Mouse (Mus musculus): Measurements from ENCODE around the gene Krtap31-2. TPM values are rescaled to one million over a fixed set of nuclear protein-coding genes. Genes with fewer than 3 reads are reported as not detected.

Krtap31-2 gene
- polyA plus RNA-seq (2014; fragmentation: Nextera tagmentation; extraction: Ambion mirVana), result not detected in 2 replicates

GRCm38 (mm10) chr11:99935991-99936390, at the start of gene Krtap31-2:
TSS of gene Krtap31-2 (plus strand) at chr11:99936291.
- ATAC-seq (replicated peaks; ENCODE audit: insufficient number of reproducible peaks, low FRiP score, low TSS enrichment, low read depth) (no peak), DNase-seq (ENCODE audit: low spot score) (no peak)
- H3K4me3 ChIP-seq (ENCODE audit: low read depth, low read length), result no peak within 1 kb of the TSS
- H3K27ac ChIP-seq (replicated peaks; ENCODE audit: low read depth, low read length), result no peak within 1 kb of the TSS
- no peaks in the 10 kb centered on the region for H3K4me1 ChIP-seq (ENCODE audit: control insufficient read depth, insufficient read depth, low read length)
- H3K9me3 ChIP-seq (replicated peaks; ENCODE audit: control insufficient read depth, low read length), result no peaks in the 10 kb centered on the region
- H3K4me2 ChIP-seq (ENCODE audit: low read depth, low read length), result no peak within 1 kb of the TSS
- no peaks in the 10 kb centered on the region for H3K27me3 ChIP-seq (ENCODE audit: control insufficient read depth, insufficient read depth, low read length)
- H3K36me3 ChIP-seq (replicated peaks; ENCODE audit: control insufficient read depth, insufficient read depth, low read depth, low read length), result no peaks in the 10 kb centered on the region
- 88% methylated on average over 1 of the region's 1 CpGs for WGBS
- H3K9ac ChIP-seq (replicated peaks; ENCODE audit: low read length), result no peak within 1 kb of the TSS

GRCm38 (mm10) chr11:99907620-99908019, 28.5 kb upstream of the Krtap31-2 start, which contains the start of gene Krtap31-1:
TSS of gene Krtap31-1 (plus strand) at chr11:99907920.
- WGBS, result 79% methylated on average over 2 of the region's 2 CpGs
- Histone ChIP-seq H3K27ac (replicated peaks; ENCODE audit: low read depth, low read length) (no peak within 1 kb of the TSS), H3K9ac (replicated peaks; ENCODE audit: low read length) (no peak within 1 kb of the TSS), H3K9me3 (replicated peaks; ENCODE audit: control insufficient read depth, low read length) (no peaks in the 10 kb centered on the region), H3K27me3 (ENCODE audit: control insufficient read depth, insufficient read depth, low read length) (no peaks in the 10 kb centered on the region), H3K4me1 (ENCODE audit: control insufficient read depth, insufficient read depth, low read length) (no peaks in the 10 kb centered on the region), H3K36me3 (replicated peaks; ENCODE audit: control insufficient read depth, insufficient read depth, low read depth, low read length) (no peaks in the 10 kb centered on the region), H3K4me3 (ENCODE audit: low read depth, low read length) (no peak within 1 kb of the TSS), H3K4me2 (ENCODE audit: low read depth, low read length) (no peak within 1 kb of the TSS)
- no peak for ATAC-seq (replicated peaks; ENCODE audit: insufficient number of reproducible peaks, low FRiP score, low TSS enrichment, low read depth)
- DNase-seq (ENCODE audit: low spot score), result no peak

GRCm38 (mm10) chr11:99914451-99914850, 21.6 kb upstream of the Krtap31-2 start, which contains the start of gene Gm11565:
TSS of gene Gm11565 (plus strand) at chr11:99914751.
- Histone ChIP-seq H3K9me3 (replicated peaks; ENCODE audit: control insufficient read depth, low read length) (no peaks in the 10 kb centered on the region), H3K27ac (replicated peaks; ENCODE audit: low read depth, low read length) (no peak within 1 kb of the TSS), H3K9ac (replicated peaks; ENCODE audit: low read length) (no peak within 1 kb of the TSS), H3K27me3 (ENCODE audit: control insufficient read depth, insufficient read depth, low read length) (no peaks in the 10 kb centered on the region), H3K4me2 (ENCODE audit: low read depth, low read length) (no peak within 1 kb of the TSS), H3K4me1 (ENCODE audit: control insufficient read depth, insufficient read depth, low read length) (no peaks in the 10 kb centered on the region), H3K4me3 (ENCODE audit: low read depth, low read length) (no peak within 1 kb of the TSS), H3K36me3 (replicated peaks; ENCODE audit: control insufficient read depth, insufficient read depth, low read depth, low read length) (no peaks in the 10 kb centered on the region)
- WGBS, result 91% methylated on average over 3 of the region's 3 CpGs
- ATAC-seq (replicated peaks; ENCODE audit: insufficient number of reproducible peaks, low FRiP score, low TSS enrichment, low read depth), result no peak
- no peak for DNase-seq (ENCODE audit: low spot score)

GRCm38 (mm10) chr11:99937751-99938264, 1.7 kb downstream of the Krtap31-2 start:
- no peaks in the 10 kb centered on the region for H3K27me3 ChIP-seq (ENCODE audit: control insufficient read depth, insufficient read depth, low read length)
- ATAC-seq (replicated peaks; ENCODE audit: insufficient number of reproducible peaks, low FRiP score, low TSS enrichment, low read depth) (no peak), DNase-seq (ENCODE audit: low spot score) (no peak)
- H3K4me3 ChIP-seq (ENCODE audit: low read depth, low read length), result no peak overlapping the region
- H3K36me3 ChIP-seq (replicated peaks; ENCODE audit: control insufficient read depth, insufficient read depth, low read depth, low read length), result no peaks in the 10 kb centered on the region
- H3K9me3 ChIP-seq (replicated peaks; ENCODE audit: control insufficient read depth, low read length), result no peaks in the 10 kb centered on the region
- no peak overlapping the region for H3K4me2 ChIP-seq (ENCODE audit: low read depth, low read length)
- no peaks in the 10 kb centered on the region for H3K4me1 ChIP-seq (ENCODE audit: control insufficient read depth, insufficient read depth, low read length)
- H3K9ac ChIP-seq (replicated peaks; ENCODE audit: low read length), result no peak overlapping the region
- WGBS, result 89% methylated on average over 9 of the region's 9 CpGs
- H3K27ac ChIP-seq (replicated peaks; ENCODE audit: low read depth, low read length), result no peak overlapping the region

- no peak within 1 kb of the TSS for H3K4me3 ChIP-seq (ENCODE audit: low read depth, low read length)
- no peaks in the 10 kb centered on the region for H3K9me3 ChIP-seq (replicated peaks; ENCODE audit: control insufficient read depth, low read length)
- no peak within 1 kb of the TSS for H3K9ac ChIP-seq (replicated peaks; ENCODE audit: low read length)
- DNase-seq (ENCODE audit: low spot score) (no peak), ATAC-seq (replicated peaks; ENCODE audit: insufficient number of reproducible peaks, low FRiP score, low TSS enrichment, low read depth) (no peak)
- H3K4me2 ChIP-seq (ENCODE audit: low read depth, low read length), result no peak within 1 kb of the TSS
- no peaks in the 10 kb centered on the region for H3K27me3 ChIP-seq (ENCODE audit: control insufficient read depth, insufficient read depth, low read length)
- H3K4me1 ChIP-seq (ENCODE audit: control insufficient read depth, insufficient read depth, low read length), result no peaks in the 10 kb centered on the region
- no peaks in the 10 kb centered on the region for H3K36me3 ChIP-seq (replicated peaks; ENCODE audit: control insufficient read depth, insufficient read depth, low read depth, low read length)
- WGBS, result 84% methylated on average over 2 of the region's 2 CpGs
- H3K27ac ChIP-seq (replicated peaks; ENCODE audit: low read depth, low read length), result no peak within 1 kb of the TSS
Measured at GRCm38 (mm10) chr11:99948175-99948574, 12.1 kb downstream of the Krtap31-2 start, which contains the start of gene Krtap9-5. TSS of gene Krtap9-5 (plus strand) at chr11:99948475.

GRCm38 (mm10) chr11:99964213-99964612, 28.1 kb downstream of the Krtap31-2 start:
- H3K9ac ChIP-seq (replicated peaks; ENCODE audit: low read length), result no peak overlapping the region
- no peak overlapping the region for H3K4me2 ChIP-seq (ENCODE audit: low read depth, low read length)
- ATAC-seq (replicated peaks; ENCODE audit: insufficient number of reproducible peaks, low FRiP score, low TSS enrichment, low read depth) (no peak), DNase-seq (ENCODE audit: low spot score) (peak; percentile 18)
- no peaks in the 10 kb centered on the region for H3K27me3 ChIP-seq (ENCODE audit: control insufficient read depth, insufficient read depth, low read length)
- WGBS, result 44% methylated on average over 6 of the region's 6 CpGs
- no peak overlapping the region for H3K27ac ChIP-seq (replicated peaks; ENCODE audit: low read depth, low read length)
- H3K4me3 ChIP-seq (ENCODE audit: low read depth, low read length), result no peak overlapping the region
- no peaks in the 10 kb centered on the region for H3K4me1 ChIP-seq (ENCODE audit: control insufficient read depth, insufficient read depth, low read length)
- no peaks in the 10 kb centered on the region for H3K36me3 ChIP-seq (replicated peaks; ENCODE audit: control insufficient read depth, insufficient read depth, low read depth, low read length)
- no peaks in the 10 kb centered on the region for H3K9me3 ChIP-seq (replicated peaks; ENCODE audit: control insufficient read depth, low read length)

GRCm38 (mm10) chr11:99965961-99966360, 29.9 kb downstream of the Krtap31-2 start:
- no peaks in the 10 kb centered on the region for H3K36me3 ChIP-seq (replicated peaks; ENCODE audit: control insufficient read depth, insufficient read depth, low read depth, low read length)
- no peak overlapping the region for H3K4me2 ChIP-seq (ENCODE audit: low read depth, low read length)
- no peaks in the 10 kb centered on the region for H3K27me3 ChIP-seq (ENCODE audit: control insufficient read depth, insufficient read depth, low read length)
- no peak for ATAC-seq (replicated peaks; ENCODE audit: insufficient number of reproducible peaks, low FRiP score, low TSS enrichment, low read depth)
- WGBS, result 62% methylated on average over 2 of the region's 2 CpGs
- H3K4me3 ChIP-seq (ENCODE audit: low read depth, low read length), result no peak overlapping the region
- DNase-seq (ENCODE audit: low spot score), result no peak
- H3K27ac ChIP-seq (replicated peaks; ENCODE audit: low read depth, low read length), result no peak overlapping the region
- no peaks in the 10 kb centered on the region for H3K4me1 ChIP-seq (ENCODE audit: control insufficient read depth, insufficient read depth, low read length)
- H3K9me3 ChIP-seq (replicated peaks; ENCODE audit: control insufficient read depth, low read length), result no peaks in the 10 kb centered on the region
- no peak overlapping the region for H3K9ac ChIP-seq (replicated peaks; ENCODE audit: low read length)

- no peak for DNase-seq (ENCODE audit: low spot score)
- no peaks in the 10 kb centered on the region for H3K4me1 ChIP-seq (ENCODE audit: control insufficient read depth, insufficient read depth, low read length)
- H3K36me3 ChIP-seq (replicated peaks; ENCODE audit: control insufficient read depth, insufficient read depth, low read depth, low read length), result no peaks in the 10 kb centered on the region
- H3K27me3 ChIP-seq (ENCODE audit: control insufficient read depth, insufficient read depth, low read length), result no peaks in the 10 kb centered on the region
- no peak within 1 kb of the TSS for H3K4me3 ChIP-seq (ENCODE audit: low read depth, low read length)
- no peaks in the 10 kb centered on the region for H3K9me3 ChIP-seq (replicated peaks; ENCODE audit: control insufficient read depth, low read length)
- 68% methylated on average over 5 of the region's 5 CpGs for WGBS
- no peak within 1 kb of the TSS for H3K27ac ChIP-seq (replicated peaks; ENCODE audit: low read depth, low read length)
- no peak within 1 kb of the TSS for H3K9ac ChIP-seq (replicated peaks; ENCODE audit: low read length)
- H3K4me2 ChIP-seq (ENCODE audit: low read depth, low read length), result no peak within 1 kb of the TSS
- no peak for ATAC-seq (replicated peaks; ENCODE audit: insufficient number of reproducible peaks, low FRiP score, low TSS enrichment, low read depth)
Measured at GRCm38 (mm10) chr11:99978953-99979352, 42.9 kb downstream of the Krtap31-2 start, which contains the start of gene Krtap29-1. TSS of gene Krtap29-1 (minus strand) at chr11:99979053.
